Mouse (Mus musculus): Measurements from ENCODE around the gene Gm20403.
"Not testable (repeated sequence)": the region's sequence is repeated elsewhere in the genome, so short reads cannot be mapped to it uniquely, and the experiment has no call there.

DNA sequence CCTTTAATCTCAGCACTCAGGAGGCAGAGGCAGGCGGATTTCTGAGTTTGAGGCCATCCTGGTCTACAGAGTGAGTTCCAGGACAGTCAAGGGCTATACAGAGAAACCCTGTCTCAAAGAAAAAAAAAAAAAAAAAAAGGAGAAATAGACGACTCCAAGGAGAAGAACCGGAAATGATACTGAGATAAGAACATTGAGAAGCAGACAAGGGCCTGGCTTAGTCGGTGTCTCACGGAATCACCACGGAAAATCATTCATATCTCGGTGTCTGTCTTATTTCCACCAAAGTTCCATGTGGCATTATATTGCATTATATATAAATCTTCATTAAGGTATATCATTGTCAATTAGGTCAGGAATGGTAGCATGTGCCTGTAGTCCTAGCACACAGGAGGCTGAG, 16.2 kb upstream of the Gm20403 start:
- TF ChIP-seq GATA1 (IDR thresholded peaks at IDR 0.05; ENCODE audit: borderline replicate concordance, low read length); FLI1 (IDR thresholded peaks at IDR 0.05; ENCODE audit: low read length): not testable (repeated sequence)

All from megakaryocyte, embryonic 14.5 days (primary cell).